Mouse (Mus musculus) G1E (cell line): ENCODE measurements around the gene Nlgn1. TPM values are rescaled to one million over a fixed set of nuclear protein-coding genes. Genes with fewer than 3 reads are reported as not detected.

Experiments
- ATAC-seq: 2 replicates; pipeline ENCODE4 v1.8.0; 2016; ENCODE audit warnings: mild to moderate bottlenecking; ENCODE audit not compliant: insufficient number of reproducible peaks, poor library complexity, low FRiP score, severe bottlenecking; ENCODE audit errors: extremely low read depth
- DNase-seq: peaks from one replicate; pipeline ENCODE4 v3.0.0; 2012; ENCODE audit warnings: low spot score
- H3K27me3 ChIP-seq: 2 replicates; pipeline ENCODE4 v1.6.1; 2012; ENCODE audit warnings: mild to moderate bottlenecking, low read length, inconsistent platforms; ENCODE audit not compliant: insufficient read depth
- H3K36me3 ChIP-seq: replicated peaks from 2 replicates; pipeline ENCODE3; 2012; ENCODE audit warnings: mild to moderate bottlenecking, inconsistent platforms
- H3K4me1 ChIP-seq: 2 replicates; pipeline ENCODE4 v1.6.1; 2012; ENCODE audit warnings: low read depth, low read length, inconsistent platforms, mixed read lengths; ENCODE audit not compliant: insufficient read depth
- H3K4me3 ChIP-seq: 2 replicates; pipeline ENCODE4 v1.5.1; 2012; ENCODE audit warnings: low read depth, mild to moderate bottlenecking, inconsistent platforms, low read length, moderate library complexity, mixed read lengths
- H3K9me3 ChIP-seq: replicated peaks from 2 replicates; pipeline ENCODE4 v1.6.1; 2012; ENCODE audit warnings: inconsistent platforms
- CTCF ChIP-seq: IDR thresholded peaks from 2 replicates; pipeline ENCODE4 v1.5.1; 2012; ENCODE audit warnings: low read depth, low read length, inconsistent platforms, mixed read lengths
- GATA1 ChIP-seq: IDR thresholded peaks from 2 replicates; pipeline ENCODE4 v1.6.1; 2012; ENCODE audit warnings: borderline replicate concordance, low read length, inconsistent platforms, mixed read lengths
- GATA2 ChIP-seq: IDR thresholded peaks from 2 replicates; pipeline ENCODE4 v1.6.1; 2012; ENCODE audit warnings: low read depth, low read length, inconsistent platforms, borderline replicate concordance
- POLR2AphosphoS5 ChIP-seq: IDR thresholded peaks from 2 replicates; pipeline ENCODE4 v1.6.1; 2012; ENCODE audit warnings: low read depth, low read length, inconsistent platforms; ENCODE audit not compliant: insufficient replicate concordance
- TAL1 ChIP-seq: conservative IDR thresholded peaks from 2 replicates; pipeline ENCODE4 v1.6.1; 2012; ENCODE audit warnings: low read depth, low read length, inconsistent platforms, mixed read lengths
- polyA plus RNA-seq: library from polyadenylated mRNA; stranded (reverse); fragments of >175 nt; gene quantifications from 2 replicates; pipeline ENCODE4 v1.2.3, GENCODE M21; 2012
- total RNA-seq, 2 experiments: library from RNA; stranded (forward) in 1 of 2; stranded (reverse) in 1 of 2; fragments of 200-1000 nt in 1 of 2; fragments of >200 nt in 1 of 2; fragmentation: Nextera tagmentation in 1 of 2; gene quantifications; 2 replicates each; pipeline ENCODE4 v1.2.3; 2014 to 2017

The Nlgn1 gene
- total and polyA plus RNA-seq, 3 experiments = 0.11 TPM; not detected in 2

DNA sequence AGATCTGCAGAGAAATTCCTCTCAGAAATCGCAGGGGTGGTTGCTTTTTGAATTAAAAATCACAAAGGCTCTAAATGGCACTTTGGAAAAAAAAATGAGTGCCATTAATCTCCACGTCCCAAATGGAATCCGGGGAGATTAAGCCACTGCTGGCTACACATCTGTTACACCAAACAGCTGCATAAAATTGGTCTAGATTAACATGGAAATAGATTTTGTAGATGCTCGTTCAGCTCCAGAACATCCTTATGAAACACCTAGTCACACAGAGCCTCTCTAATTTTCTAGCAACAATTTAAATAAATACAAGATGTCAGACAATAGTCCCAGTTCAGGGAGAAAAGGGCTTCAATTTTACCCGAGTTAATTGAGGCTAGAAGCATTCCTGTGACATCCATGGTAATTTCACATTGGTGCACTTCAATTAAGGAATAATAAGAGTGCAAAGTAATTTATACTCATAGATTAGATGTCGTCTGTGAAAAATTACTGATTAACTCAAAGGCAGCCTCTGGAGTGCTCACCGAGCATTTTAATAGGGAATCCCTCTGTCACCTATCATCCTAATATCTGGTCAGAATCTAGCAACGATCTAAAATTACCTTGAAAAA is 875.9 kb downstream of the Nlgn1 start:
- no peak overlapping the region for H3K4me3 ChIP-seq
- H3K27me3 ChIP-seq = no peaks in the 10 kb centered on the region
- H3K4me1 ChIP-seq = no peaks in the 10 kb centered on the region
- ATAC-seq (no peak), DNase-seq (no peak)
- no peaks in the 10 kb centered on the region for H3K36me3 ChIP-seq
- no peak for TF ChIP-seq CTCF
- no peak for TF ChIP-seq GATA1
- TF ChIP-seq TAL1 = no peak
- TF ChIP-seq GATA2 = no peak
- no peak for TF ChIP-seq POLR2AphosphoS5
- no peaks in the 10 kb centered on the region for H3K9me3 ChIP-seq

DNA sequence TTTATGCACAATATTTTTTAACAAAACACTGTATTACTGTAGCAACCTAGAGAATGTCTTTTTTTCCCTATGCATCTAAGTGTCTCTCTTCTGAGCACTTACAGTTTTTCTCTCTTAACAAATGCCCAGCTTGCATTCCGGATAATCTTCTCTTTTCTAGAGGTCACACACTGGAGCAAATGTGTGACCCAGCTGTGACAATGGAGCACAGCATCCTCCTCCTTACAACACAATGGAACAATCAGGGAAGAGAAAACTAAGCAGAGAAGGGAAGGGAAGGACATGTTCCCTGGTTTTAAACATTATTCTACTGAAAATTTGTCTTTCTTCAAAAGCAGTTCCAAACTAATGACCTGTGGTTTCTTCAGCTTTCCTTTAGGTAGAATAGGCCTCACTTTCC is 879.9 kb downstream of the Nlgn1 start:
- Histone ChIP-seq H3K27me3 (no peaks in the 10 kb centered on the region), H3K4me3 (no peak overlapping the region), H3K4me1 (no peaks in the 10 kb centered on the region), H3K9me3 (no peaks in the 10 kb centered on the region), H3K36me3 (no peaks in the 10 kb centered on the region)
- TF ChIP-seq GATA1 (no peak), TAL1 (no peak), POLR2AphosphoS5 (no peak), GATA2 (no peak), CTCF (no peak)
- no peak for DNase-seq
- no peak for ATAC-seq

DNA sequence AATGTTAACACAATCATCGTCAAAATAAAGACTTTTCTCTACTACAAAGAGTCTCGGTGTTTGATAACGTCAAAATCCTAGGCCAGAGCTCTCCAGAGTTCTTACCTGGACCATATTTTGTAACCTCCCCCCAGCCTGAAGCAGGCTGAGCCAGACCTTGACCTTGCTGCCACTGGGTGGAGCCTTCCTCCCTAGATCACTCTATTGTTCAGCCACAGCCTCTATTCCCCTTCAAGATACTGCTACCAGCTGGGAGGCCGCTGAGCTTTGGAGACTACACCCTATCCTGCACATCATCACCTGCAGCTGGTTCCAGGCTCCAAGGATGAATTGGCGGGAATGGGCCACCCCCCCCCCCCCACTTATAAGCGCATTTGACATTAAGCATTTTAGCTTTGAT is 881.8 kb downstream of the Nlgn1 start:
- Histone ChIP-seq H3K4me3 (no peak overlapping the region), H3K27me3 (no peaks in the 10 kb centered on the region), H3K9me3 (no peaks in the 10 kb centered on the region), H3K4me1 (no peaks in the 10 kb centered on the region), H3K36me3 (no peaks in the 10 kb centered on the region)
- ATAC-seq (no peak), DNase-seq (no peak)
- TF ChIP-seq TAL1 (no peak), GATA1 (no peak), GATA2 (no peak), CTCF (no peak), POLR2AphosphoS5 (no peak)

DNA sequence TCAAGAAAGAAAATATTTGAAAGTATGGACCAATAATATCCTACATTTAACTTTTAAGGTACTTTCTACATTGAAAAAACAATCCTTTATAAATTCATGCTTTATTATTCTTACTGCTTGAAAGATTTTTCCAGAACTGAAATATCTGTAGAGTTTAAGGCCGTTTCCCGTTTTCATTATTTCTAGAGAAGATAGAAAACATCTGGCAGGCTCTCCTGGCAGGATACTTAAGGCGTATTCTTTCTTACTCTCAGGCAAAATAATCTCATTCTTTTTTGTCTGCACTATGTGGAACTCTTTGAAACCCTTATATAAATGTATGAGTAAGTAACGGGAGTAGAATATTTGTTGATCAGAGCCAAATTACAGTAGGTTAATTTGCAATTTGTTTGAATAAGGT is 882.9 kb downstream of the Nlgn1 start:
- H3K4me3 ChIP-seq = no peak overlapping the region
- no peak for TF ChIP-seq GATA2
- no peak for TF ChIP-seq TAL1
- no peak for TF ChIP-seq GATA1
- TF ChIP-seq CTCF = no peak
- TF ChIP-seq POLR2AphosphoS5 = no peak
- H3K4me1 ChIP-seq = no peaks in the 10 kb centered on the region
- no peak for DNase-seq
- ATAC-seq = no peak
- no peaks in the 10 kb centered on the region for H3K36me3 ChIP-seq
- H3K27me3 ChIP-seq = no peaks in the 10 kb centered on the region
- H3K9me3 ChIP-seq = no peaks in the 10 kb centered on the region

DNA sequence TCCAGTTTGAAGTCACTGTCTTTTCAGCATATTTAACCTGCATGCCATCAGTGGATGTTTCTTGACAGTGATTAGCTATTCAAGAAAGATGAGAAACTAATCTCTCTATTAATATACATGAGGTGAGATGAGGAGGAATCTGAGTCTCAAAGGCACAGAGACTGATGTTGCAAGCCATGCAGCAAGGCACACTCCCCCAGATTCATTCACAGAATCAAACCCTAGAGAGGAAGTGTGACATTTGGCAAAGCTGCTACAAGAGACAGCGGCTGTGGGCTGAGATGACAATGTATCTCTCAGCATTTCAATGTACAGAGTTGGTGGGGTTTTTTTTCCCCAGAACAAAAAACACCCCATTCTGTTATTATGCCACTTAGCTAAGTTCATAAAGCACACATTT is 885.1 kb downstream of the Nlgn1 start:
- ATAC-seq (no peak), DNase-seq (no peak)
- Histone ChIP-seq H3K4me1 (no peaks in the 10 kb centered on the region), H3K9me3 (no peaks in the 10 kb centered on the region), H3K36me3 (no peaks in the 10 kb centered on the region), H3K27me3 (no peaks in the 10 kb centered on the region), H3K4me3 (no peak overlapping the region)
- TF ChIP-seq GATA1 (no peak), TAL1 (no peak)

DNA sequence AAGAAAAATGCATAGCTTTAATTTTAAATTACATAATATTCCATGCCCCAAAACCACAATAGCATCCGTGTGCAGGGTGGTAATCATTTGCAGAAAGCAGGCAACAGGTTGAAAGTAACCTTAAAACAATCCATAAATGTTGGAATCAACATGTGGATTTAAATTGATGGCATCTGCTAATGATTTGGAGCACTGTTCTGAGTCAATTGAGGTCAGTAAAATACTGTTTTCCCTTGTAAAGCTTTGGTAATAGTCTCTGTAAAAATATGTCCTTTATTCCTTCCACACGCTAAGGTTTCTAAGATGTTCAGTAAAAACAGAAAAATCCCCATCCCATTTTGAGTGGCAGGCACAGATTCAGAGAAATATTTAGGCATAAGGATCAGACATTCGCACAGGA is 888.6 kb downstream of the Nlgn1 start:
- Histone ChIP-seq H3K4me1 (no peaks in the 10 kb centered on the region), H3K9me3 (no peaks in the 10 kb centered on the region), H3K4me3 (no peak overlapping the region), H3K27me3 (no peaks in the 10 kb centered on the region), H3K36me3 (no peaks in the 10 kb centered on the region)
- no peak for TF ChIP-seq POLR2AphosphoS5
- DNase-seq = no peak
- ATAC-seq = no peak

DNA sequence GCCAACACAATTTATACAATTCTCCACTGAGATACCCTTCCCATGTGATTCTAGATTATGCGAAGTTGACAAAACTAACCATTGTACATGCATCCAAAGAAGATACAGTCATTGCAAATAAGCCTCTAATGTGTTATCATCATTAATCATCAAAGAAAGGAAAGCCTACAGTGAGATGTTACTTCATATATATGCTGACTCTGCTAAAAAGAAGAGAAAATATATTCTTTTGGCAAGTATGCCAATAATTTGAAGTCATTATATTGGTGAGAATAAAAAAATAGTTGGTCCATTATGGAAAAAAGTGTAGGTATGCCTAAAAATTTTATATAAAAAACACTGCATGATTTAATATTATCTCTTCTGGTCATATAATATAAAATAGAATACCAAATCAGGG is 889.6 kb downstream of the Nlgn1 start:
- H3K36me3 ChIP-seq = no peaks in the 10 kb centered on the region
- no peaks in the 10 kb centered on the region for H3K27me3 ChIP-seq
- H3K4me1 ChIP-seq = no peaks in the 10 kb centered on the region
- DNase-seq = no peak
- no peaks in the 10 kb centered on the region for H3K9me3 ChIP-seq
- TF ChIP-seq CTCF = no peak
- TF ChIP-seq GATA1 = no peak
- TF ChIP-seq TAL1 = no peak
- TF ChIP-seq POLR2AphosphoS5 = no peak
- TF ChIP-seq GATA2 = no peak
- ATAC-seq = no peak
- H3K4me3 ChIP-seq = no peak overlapping the region
